Comparison of ENCODE assay signal across 23 mouse cellular contexts in genomic region chr15:4503366-4503765, GRCm38 (mm10).
"Had no signal": no experiment of that assay in that cellular context is flagged by ENCODE, and none has a peak within 500 bp of the region (broad histone marks: within the 10 kb centered on the region; RNA-seq: fewer than 3 reads in every experiment).

No protein-coding gene starts in this region.

- ATAC-seq: forebrain, embryonic 13.5 days; forebrain, embryonic 14.5 days; forebrain, embryonic 15.5 days; forebrain, embryonic 16.5 days; forebrain, postnatal 0 days had no signal

- H3K27ac ChIP-seq: embryonic facial prominence, embryonic 10.5 days; embryonic facial prominence, embryonic 12.5 days; embryonic facial prominence, embryonic 13.5 days; embryonic facial prominence, embryonic 15.5 days; forebrain, embryonic 10.5 days; forebrain, embryonic 13.5 days; forebrain, embryonic 15.5 days; gastrocnemius, adult 2 months; heart, adult 2 months had no signal

- H3K36me3 ChIP-seq: embryonic facial prominence, embryonic 10.5 days; embryonic facial prominence, embryonic 12.5 days; embryonic facial prominence, embryonic 13.5 days; embryonic facial prominence, embryonic 15.5 days; forebrain, embryonic 10.5 days; forebrain, embryonic 15.5 days had no signal

- H3K4me3 ChIP-seq: embryonic facial prominence, embryonic 10.5 days; embryonic facial prominence, embryonic 12.5 days; embryonic facial prominence, embryonic 13.5 days; embryonic facial prominence, embryonic 15.5 days; erythroblast, embryonic 14.5 days; forebrain, embryonic 10.5 days; forebrain, embryonic 13.5 days; forebrain, embryonic 15.5 days; gastrocnemius, adult 2 months; heart, adult 2 months had no signal

- H3K9ac ChIP-seq: embryonic facial prominence, embryonic 12.5 days; embryonic facial prominence, embryonic 13.5 days; embryonic facial prominence, embryonic 15.5 days; forebrain, embryonic 13.5 days; forebrain, embryonic 15.5 days; forebrain, postnatal 0 days had no signal

- H3K4me1 ChIP-seq: embryonic facial prominence, embryonic 10.5 days; embryonic facial prominence, embryonic 12.5 days; embryonic facial prominence, embryonic 13.5 days; embryonic facial prominence, embryonic 15.5 days; forebrain, embryonic 13.5 days; forebrain, embryonic 15.5 days had no signal

- H3K27me3 ChIP-seq: embryonic facial prominence, embryonic 12.5 days; embryonic facial prominence, embryonic 13.5 days; embryonic facial prominence, embryonic 15.5 days; forebrain, embryonic 13.5 days; forebrain, embryonic 15.5 days had no signal

- DNase-seq: cerebellum, adult 9-11 months; cerebellum, postnatal 25 days; cerebellum, postnatal 36 days; embryo, embryonic 11 days; forebrain, postnatal 0 days; gastrocnemius, adult 2 months; gastrocnemius, postnatal 10 days; gastrocnemius, postnatal 14 days; gastrocnemius, postnatal 25 days; gastrocnemius, postnatal 36 days; heart, adult 11 months; heart, adult 18-20 months; heart, adult 2 months had no signal

- H3K9me3 ChIP-seq: embryonic facial prominence, embryonic 10.5 days; embryonic facial prominence, embryonic 12.5 days; embryonic facial prominence, embryonic 13.5 days; embryonic facial prominence, embryonic 15.5 days; forebrain, embryonic 10.5 days; forebrain, embryonic 13.5 days; forebrain, embryonic 15.5 days had no signal

- H3K4me2 ChIP-seq: embryonic facial prominence, embryonic 12.5 days; embryonic facial prominence, embryonic 13.5 days; embryonic facial prominence, embryonic 15.5 days; forebrain, embryonic 13.5 days; forebrain, embryonic 15.5 days had no signal
